Mouse (Mus musculus) kidney, postnatal 0 days (tissue): Measurements from ENCODE around the gene Tmem44. TPM values are rescaled to one million over a fixed set of nuclear protein-coding genes. Genes with fewer than 3 reads are reported as not detected.

Source experiments
- ATAC-seq: fragments of 200-750 bp; cut with Nextera tagmentation; replicated peaks from 2 replicates; pipeline ENCODE4 v1.8.0; 2017; ENCODE audit warnings: low read depth, moderate number of reproducible peaks, moderate TSS enrichment, moderate library complexity; ENCODE audit not compliant: low FRiP score
- DNase-seq: peaks from one replicate; pipeline ENCODE4 v3.0.0-alpha.2; 2016; ENCODE audit warnings: low spot score
- H3K27ac ChIP-seq: fragments of 300-500 bp; sonication (generic); 2 replicates; pipeline ENCODE4 v1.5.1; 2014; ENCODE audit warnings: mild to moderate bottlenecking
- H3K27me3 ChIP-seq: fragments of 300-500 bp; sonication (generic); 2 replicates; pipeline ENCODE4 v1.6.1; 2014; ENCODE audit warnings: low read length, mixed read lengths; ENCODE audit not compliant: insufficient read depth
- H3K36me3 ChIP-seq: fragments of 300-500 bp; sonication (generic); 2 replicates; pipeline ENCODE4 v1.6.1; 2014; ENCODE audit warnings: low read length, mixed read lengths; ENCODE audit not compliant: insufficient read depth
- H3K4me1 ChIP-seq: fragments of 300-500 bp; sonication (generic); replicated peaks from 2 replicates; pipeline ENCODE4 v1.6.1; 2014; ENCODE audit warnings: antibody characterized with exemption, low read length, mixed read lengths; ENCODE audit not compliant: insufficient read depth
- H3K4me2 ChIP-seq: fragments of 300-500 bp; sonication (generic); 2 replicates; pipeline ENCODE4 v1.6.1; 2014; ENCODE audit warnings: mild to moderate bottlenecking, low read length, moderate library complexity, mixed read lengths
- H3K4me3 ChIP-seq: fragments of 300-500 bp; sonication (generic); replicated peaks from 2 replicates; pipeline ENCODE4 v1.5.1; 2014; ENCODE audit warnings: low read depth, low read length
- H3K9ac ChIP-seq: fragments of 300-500 bp; sonication (generic); 2 replicates; pipeline ENCODE4 v1.6.1; 2014; ENCODE audit warnings: low read depth, low read length
- H3K9me3 ChIP-seq: fragments of 300-500 bp; sonication (generic); replicated peaks from 2 replicates; pipeline ENCODE4 v1.6.1; 2016; ENCODE audit warnings: low read length, inconsistent platforms, mixed read lengths
- CTCF ChIP-seq: IDR thresholded peaks from 2 replicates; pipeline ENCODE4 v1.5.1; 2016; ENCODE audit warnings: antibody characterized with exemption, low read depth, mild to moderate bottlenecking, moderate library complexity
- WGBS: fragments of 180-500 bp; shearing (Covaris S2); extraction: QIAGEN DNeasy Blood & Tissue Kit; methylation state at CpG from one replicate; pipeline ENCODE4 v1.1.7; 2014; 5-methylcytosine and 5-hydroxymethylcytosine counted together
- polyA plus RNA-seq: library from polyadenylated mRNA; unstranded; fragments of >200 nt; fragmentation: Nextera tagmentation; extraction: Ambion mirVana; gene quantifications from 2 replicates; pipeline ENCODE4 v1.2.1, GENCODE M21; 2015

The Tmem44 gene
- polyA plus RNA-seq, 1 experiment from 2014 or later = 13.8 TPM

DNA sequence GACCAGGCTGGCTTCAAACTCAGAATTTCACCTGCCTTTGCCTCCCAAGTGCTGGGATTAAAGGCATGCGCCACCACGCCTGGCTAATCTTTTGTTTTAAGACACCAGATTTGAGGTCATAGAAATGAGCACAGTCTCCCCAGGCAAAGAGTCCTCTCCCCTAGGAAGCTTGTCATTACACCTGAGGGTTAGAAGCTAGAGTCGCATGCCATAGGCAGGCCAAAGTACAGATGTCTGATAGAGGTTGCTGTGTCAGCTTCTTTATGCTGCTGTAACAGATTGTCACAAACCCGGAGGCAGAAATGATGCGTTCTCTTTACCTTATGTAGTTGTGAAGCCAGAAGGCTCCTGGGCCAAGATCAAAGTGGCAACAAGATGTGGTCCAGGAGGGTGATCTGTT, 53.3 kb downstream of the Tmem44 start:
- no peaks in the 10 kb centered on the region for H3K9me3 ChIP-seq
- no peak overlapping the region for H3K9ac ChIP-seq
- DNase-seq = no peak
- peaks cover 10% of the 10 kb centered on the region; the same call in 1 of the 2 replicates for H3K4me1 ChIP-seq
- no peak for ATAC-seq
- H3K27me3 ChIP-seq = no peaks in the 10 kb centered on the region
- H3K4me2 ChIP-seq = no peak overlapping the region
- 78% methylated on average over 5 of the region's 5 CpGs for WGBS
- no peak overlapping the region for H3K4me3 ChIP-seq
- H3K36me3 ChIP-seq = no peaks in the 10 kb centered on the region
- no peak overlapping the region for H3K27ac ChIP-seq
- TF ChIP-seq CTCF = no peak

DNA sequence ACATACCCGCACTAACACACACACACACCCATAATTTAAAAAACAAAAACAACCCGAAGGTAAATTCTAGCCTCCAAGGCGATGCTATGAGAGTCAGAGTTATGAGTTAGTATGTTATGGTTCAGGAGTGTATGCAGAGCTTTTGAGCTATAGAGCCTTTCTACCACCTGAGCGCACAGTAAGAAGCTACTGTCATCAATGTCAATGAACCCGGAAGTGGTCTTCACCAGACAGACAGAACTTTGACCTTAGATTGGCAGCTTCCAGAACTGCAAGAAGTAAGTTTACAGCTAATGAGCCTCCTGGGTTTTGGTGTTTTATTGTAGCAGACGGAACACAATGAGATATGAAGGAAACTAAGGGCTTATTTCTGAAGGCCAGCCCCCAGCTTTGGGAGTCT, 55.8 kb downstream of the Tmem44 start:
- Histone ChIP-seq H3K27me3 (no peaks in the 10 kb centered on the region), H3K4me1 (peaks cover 17% of the 10 kb centered on the region; the same call in 1 of the 2 replicates), H3K4me3 (no peak overlapping the region), H3K9ac (no peak overlapping the region), H3K27ac (no peak overlapping the region), H3K9me3 (no peaks in the 10 kb centered on the region), H3K36me3 (no peaks in the 10 kb centered on the region), H3K4me2 (no peak overlapping the region)
- no peak for TF ChIP-seq CTCF
- DNase-seq (no peak), ATAC-seq (no peak)
- 83% methylated on average over 6 of the region's 6 CpGs for WGBS

DNA sequence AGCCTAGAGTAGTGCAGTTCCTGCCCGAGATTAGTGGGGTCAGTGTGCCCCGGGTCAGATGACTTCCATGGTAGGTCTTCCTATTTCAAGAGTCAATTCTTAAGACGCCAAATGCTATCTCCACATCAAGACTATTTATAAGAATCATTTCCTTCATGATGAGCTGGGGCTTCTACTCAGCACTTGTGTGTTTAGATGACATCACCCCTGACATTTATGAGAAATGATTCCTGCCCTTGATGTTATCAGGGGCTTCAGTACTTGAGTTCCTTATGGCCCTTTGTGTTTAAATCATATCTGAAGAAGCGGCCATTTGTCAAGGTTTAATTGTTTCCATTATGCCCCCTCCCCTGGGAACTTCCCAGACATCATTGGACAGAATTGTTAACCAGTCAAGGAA, 58.9 kb downstream of the Tmem44 start:
- Histone ChIP-seq H3K9ac (no peak overlapping the region), H3K36me3 (no peaks in the 10 kb centered on the region), H3K4me2 (no peak overlapping the region), H3K9me3 (no peaks in the 10 kb centered on the region), H3K27ac (no peak overlapping the region), H3K4me1 (peaks cover 14% of the 10 kb centered on the region; the same call in 1 of the 2 replicates), H3K27me3 (no peaks in the 10 kb centered on the region), H3K4me3 (no peak overlapping the region)
- ATAC-seq (no peak), DNase-seq (peak; percentile 23)
- 30% methylated on average over 4 of the region's 4 CpGs for WGBS
- TF ChIP-seq CTCF = no peak

DNA sequence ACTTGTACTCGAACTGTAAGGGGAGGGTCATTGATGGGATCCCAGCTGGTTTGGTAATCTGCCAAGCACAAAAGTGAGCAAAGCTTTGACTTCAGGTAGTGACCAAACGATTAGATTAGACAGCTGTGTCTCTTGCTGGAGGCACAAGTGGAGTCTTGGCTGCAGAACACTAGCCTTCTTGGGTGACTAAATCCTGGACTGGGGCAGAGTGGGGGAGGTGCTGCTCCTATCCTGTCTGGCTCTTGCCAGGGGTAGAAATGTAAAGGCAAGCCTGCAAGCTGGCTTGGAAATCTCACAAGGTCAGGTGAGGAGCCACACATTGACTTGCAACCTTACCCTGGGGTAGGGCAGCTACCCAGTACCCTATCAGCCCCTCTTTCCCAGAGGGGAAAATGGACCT, 59.9 kb downstream of the Tmem44 start:
- TF ChIP-seq CTCF = no peak
- Histone ChIP-seq H3K4me1 (peaks cover 14% of the 10 kb centered on the region; the same call in 1 of the 2 replicates), H3K36me3 (no peaks in the 10 kb centered on the region), H3K27me3 (no peaks in the 10 kb centered on the region), H3K9ac (no peak overlapping the region), H3K4me3 (no peak overlapping the region), H3K4me2 (no peak overlapping the region), H3K27ac (peak overlapping the region; percentile 62; the same call in 1 of the 2 replicates), H3K9me3 (no peaks in the 10 kb centered on the region)
- ATAC-seq = no peak; the same call in 1 of the 2 replicates
- no peak for DNase-seq
- 32% methylated on average over 2 of the region's 2 CpGs for WGBS

DNA sequence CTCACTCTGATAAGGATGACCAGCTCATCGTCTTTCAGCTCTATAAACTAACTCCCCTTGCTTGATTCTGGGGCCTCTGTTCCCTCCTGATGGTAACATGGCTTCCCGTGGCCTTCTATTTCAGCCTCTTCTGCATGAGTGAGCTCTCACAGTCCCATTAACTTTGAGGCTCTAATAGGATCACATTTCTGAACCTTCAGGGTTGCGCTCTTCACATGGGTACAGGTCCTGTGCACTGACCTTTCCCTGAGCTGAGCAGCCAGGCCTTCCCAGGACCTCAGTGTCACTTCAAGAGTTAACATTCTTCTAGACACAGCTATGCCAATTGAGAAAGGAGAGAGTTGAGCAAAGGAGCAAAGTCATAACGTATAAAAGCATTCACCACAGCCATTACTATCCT, 60.3 kb downstream of the Tmem44 start:
- DNase-seq (peak; percentile 71), ATAC-seq (peak; percentile 88)
- H3K27me3 ChIP-seq = no peaks in the 10 kb centered on the region
- WGBS = 42% methylated on average over 4 of the region's 4 CpGs
- no peak overlapping the region for H3K4me2 ChIP-seq
- peak overlapping the region; percentile 75 for H3K27ac ChIP-seq
- TF ChIP-seq CTCF = no peak
- no peak overlapping the region for H3K4me3 ChIP-seq
- no peaks in the 10 kb centered on the region for H3K9me3 ChIP-seq
- no peak overlapping the region for H3K9ac ChIP-seq
- no peaks in the 10 kb centered on the region for H3K36me3 ChIP-seq
- H3K4me1 ChIP-seq = peaks cover 14% of the 10 kb centered on the region; the same call in 1 of the 2 replicates

DNA sequence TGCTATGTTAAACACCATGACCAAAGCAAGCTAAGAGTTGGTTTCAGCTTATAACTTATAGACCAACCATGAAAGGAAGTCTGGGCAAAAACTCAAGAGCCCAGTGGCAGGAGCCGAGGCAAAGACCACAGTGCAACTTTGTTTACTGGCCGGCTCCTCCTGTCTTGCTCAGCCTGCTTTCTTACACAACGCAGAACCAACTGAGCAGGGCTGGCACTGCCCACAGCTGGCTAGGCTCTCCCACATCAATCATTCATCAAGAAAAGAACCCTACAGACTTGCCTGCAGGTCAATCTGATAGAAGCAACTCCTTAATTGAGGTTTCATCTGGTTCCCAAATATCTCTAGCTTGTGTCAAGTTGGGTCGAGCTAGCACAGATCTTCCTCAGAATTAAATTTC, 61.0 kb downstream of the Tmem44 start:
- peaks cover 14% of the 10 kb centered on the region; the same call in 1 of the 2 replicates for H3K4me1 ChIP-seq
- WGBS = 30% methylated on average over 4 of the region's 4 CpGs
- ATAC-seq = no peak; the same call in 1 of the 2 replicates
- H3K4me2 ChIP-seq = no peak overlapping the region
- H3K36me3 ChIP-seq = no peaks in the 10 kb centered on the region
- DNase-seq = peak; percentile 44
- no peak for TF ChIP-seq CTCF
- H3K4me3 ChIP-seq = no peak overlapping the region
- H3K27me3 ChIP-seq = no peaks in the 10 kb centered on the region
- no peak overlapping the region for H3K9ac ChIP-seq
- peak overlapping the region; percentile 75 for H3K27ac ChIP-seq
- no peaks in the 10 kb centered on the region for H3K9me3 ChIP-seq

DNA sequence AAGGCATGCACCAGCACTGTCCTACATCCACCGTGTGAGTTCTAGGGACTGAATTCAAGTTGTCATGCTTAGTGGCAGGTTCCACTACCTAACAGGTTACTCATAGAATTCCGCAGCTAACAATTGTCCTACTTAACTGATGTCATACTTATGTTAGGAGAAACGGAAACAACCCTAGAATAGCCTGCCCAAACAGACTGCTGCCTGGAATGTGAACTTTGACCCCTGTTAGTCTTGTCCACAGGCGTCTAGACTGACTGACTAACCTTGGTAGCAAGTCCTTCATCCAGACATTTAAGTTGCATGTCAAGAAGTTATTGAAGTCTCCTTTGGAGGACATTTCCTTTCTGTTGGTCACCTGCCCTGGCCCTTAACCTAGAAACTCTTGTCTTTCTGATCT, 64.1 kb downstream of the Tmem44 start:
- TF ChIP-seq CTCF = no peak
- 54% methylated on average over 4 of the region's 4 CpGs for WGBS
- no peaks in the 10 kb centered on the region for H3K27me3 ChIP-seq
- no peak overlapping the region for H3K9ac ChIP-seq
- no peaks in the 10 kb centered on the region for H3K36me3 ChIP-seq
- no peaks in the 10 kb centered on the region for H3K9me3 ChIP-seq
- H3K27ac ChIP-seq = no peak overlapping the region
- H3K4me2 ChIP-seq = no peak overlapping the region
- no peak for ATAC-seq
- H3K4me1 ChIP-seq = peaks cover 14% of the 10 kb centered on the region; the same call in 1 of the 2 replicates
- peak; percentile 34 for DNase-seq
- no peak overlapping the region for H3K4me3 ChIP-seq
